Mouse (Mus musculus): ENCODE measurements around the gene Trmt112. TPM values are rescaled to one million over a fixed set of nuclear protein-coding genes. Genes with fewer than 3 reads are reported as not detected.
"Not testable (repeated sequence)": the region's sequence is repeated elsewhere in the genome, so short reads cannot be mapped to it uniquely, and the experiment has no call there.

Gene Trmt112
- polyA plus RNA-seq, 1 experiment from 2014 or later, result 131 TPM

DNA sequence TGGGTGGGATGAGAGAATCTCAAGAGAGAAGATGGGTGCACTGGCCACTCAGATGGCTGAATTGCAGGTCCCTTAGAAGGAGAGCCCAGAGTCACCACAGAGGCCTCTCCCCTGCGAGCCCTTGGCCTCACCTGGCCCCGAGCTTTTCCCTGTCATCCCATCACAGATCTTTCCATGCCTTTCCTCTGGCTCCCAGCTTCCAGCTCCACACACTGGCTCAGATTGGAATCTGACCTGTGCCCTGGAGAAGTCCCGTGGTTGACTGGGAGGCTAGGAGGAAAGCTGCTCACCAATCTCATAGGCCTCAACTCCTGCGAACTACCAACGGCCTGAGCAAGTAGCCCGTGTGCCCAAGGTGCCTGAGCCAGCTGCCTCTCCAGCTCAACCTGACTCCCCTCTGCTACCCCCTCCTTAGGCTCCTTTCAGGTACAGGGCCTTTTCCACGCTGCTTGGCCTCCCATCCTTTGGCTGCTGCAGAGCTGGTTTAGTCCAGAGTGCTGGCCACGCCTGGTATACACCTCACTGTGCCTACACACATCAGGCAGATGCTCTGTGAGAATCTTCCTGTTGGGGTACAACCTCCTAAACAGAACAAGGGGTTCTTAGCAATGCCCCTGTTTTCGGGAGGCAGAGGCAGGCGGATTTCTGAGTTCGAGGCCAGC is 3.9 kb upstream of the Trmt112 start:
- Histone ChIP-seq H3K27me3 (ENCODE audit: control insufficient read depth, insufficient read depth, low read length) (no peaks in the 10 kb centered on the region), H3K9me3 (ENCODE audit: control insufficient read depth, low read length) (no peaks in the 10 kb centered on the region), H3K4me2 (ENCODE audit: low read depth) (no peak overlapping the region), H3K4me3 (ENCODE audit: low read depth, low read length) (no peak overlapping the region), H3K27ac (ENCODE audit: low read depth, low read length) (no peak overlapping the region), H3K9ac (ENCODE audit: low read length) (no peak overlapping the region), H3K36me3 (ENCODE audit: control insufficient read depth, insufficient read depth, low read length) (peaks cover 7% of the 10 kb centered on the region), H3K4me1 (ENCODE audit: control insufficient read depth, insufficient read depth, low read length) (peaks cover 10% of the 10 kb centered on the region; the same call in 1 of the 2 replicates)
- 94% methylated on average over 11 of the region's 11 CpGs for WGBS
- no peak for DNase-seq (ENCODE audit: low spot score)
- no peak for ATAC-seq (ENCODE audit: insufficient read depth, low FRiP score, low TSS enrichment)

DNA sequence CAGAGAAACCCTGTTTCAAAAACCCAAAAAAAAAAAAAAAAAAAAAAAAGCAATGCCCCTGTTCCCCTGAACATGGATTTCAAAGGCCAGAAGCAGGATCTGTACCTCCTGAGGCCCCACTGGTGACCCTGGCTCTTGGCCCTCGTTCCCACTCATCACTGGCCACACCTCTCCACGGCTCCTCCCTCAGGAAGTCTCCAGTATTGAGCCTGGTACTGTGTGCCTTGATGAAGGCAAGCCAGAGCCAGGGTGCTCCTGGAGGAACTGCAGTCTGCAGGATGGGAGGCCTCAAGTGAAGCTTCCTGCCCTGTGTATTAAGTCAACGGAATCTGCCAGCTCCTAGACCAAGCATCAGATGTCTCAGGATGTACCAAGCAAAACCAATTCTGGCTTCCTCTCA is 3.3 kb upstream of the Trmt112 start:
- Histone ChIP-seq H3K9ac (ENCODE audit: low read length) (no peak overlapping the region), H3K27ac (ENCODE audit: low read depth, low read length) (no peak overlapping the region), H3K4me2 (ENCODE audit: low read depth) (no peak overlapping the region), H3K27me3 (ENCODE audit: control insufficient read depth, insufficient read depth, low read length) (no peaks in the 10 kb centered on the region), H3K4me3 (ENCODE audit: low read depth, low read length) (no peak overlapping the region), H3K36me3 (ENCODE audit: control insufficient read depth, insufficient read depth, low read length) (peaks cover 7% of the 10 kb centered on the region), H3K9me3 (ENCODE audit: control insufficient read depth, low read length) (no peaks in the 10 kb centered on the region), H3K4me1 (ENCODE audit: control insufficient read depth, insufficient read depth, low read length) (peaks cover 14% of the 10 kb centered on the region)
- ATAC-seq (ENCODE audit: insufficient read depth, low FRiP score, low TSS enrichment) (no peak), DNase-seq (ENCODE audit: low spot score) (no peak)
- 84% methylated on average over 3 of the region's 3 CpGs for WGBS

DNA sequence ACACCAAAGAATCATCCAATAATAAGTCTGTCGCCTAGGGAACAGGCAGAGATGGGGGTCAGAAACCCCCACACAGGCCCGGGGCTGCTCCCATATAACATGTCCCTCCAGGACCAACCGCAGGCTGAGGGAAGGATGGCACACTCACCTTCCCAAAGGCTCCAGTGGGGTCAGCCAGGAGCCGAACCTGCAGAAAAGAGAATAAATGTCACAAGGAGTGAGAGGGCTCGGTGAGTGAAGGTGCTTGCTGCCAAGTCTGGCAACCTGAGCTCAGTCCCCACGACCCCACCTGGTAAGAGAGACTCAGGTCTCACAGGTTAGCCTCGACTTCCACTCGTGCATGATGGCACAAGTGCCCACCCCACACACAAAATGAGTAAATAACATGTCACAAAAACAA is 2.4 kb upstream of the Trmt112 start:
- peaks cover 14% of the 10 kb centered on the region for H3K4me1 ChIP-seq (ENCODE audit: control insufficient read depth, insufficient read depth, low read length)
- H3K9me3 ChIP-seq (ENCODE audit: control insufficient read depth, low read length), result no peaks in the 10 kb centered on the region
- ATAC-seq (ENCODE audit: insufficient read depth, low FRiP score, low TSS enrichment), result no peak
- no peak for DNase-seq (ENCODE audit: low spot score)
- no peak overlapping the region for H3K4me2 ChIP-seq (ENCODE audit: low read depth)
- H3K9ac ChIP-seq (ENCODE audit: low read length), result no peak overlapping the region
- no peaks in the 10 kb centered on the region for H3K27me3 ChIP-seq (ENCODE audit: control insufficient read depth, insufficient read depth, low read length)
- WGBS, result 91% methylated on average over 8 of the region's 8 CpGs
- H3K4me3 ChIP-seq (ENCODE audit: low read depth, low read length), result no peak overlapping the region
- peaks cover 7% of the 10 kb centered on the region for H3K36me3 ChIP-seq (ENCODE audit: control insufficient read depth, insufficient read depth, low read length)
- no peak overlapping the region for H3K27ac ChIP-seq (ENCODE audit: low read depth, low read length)

DNA sequence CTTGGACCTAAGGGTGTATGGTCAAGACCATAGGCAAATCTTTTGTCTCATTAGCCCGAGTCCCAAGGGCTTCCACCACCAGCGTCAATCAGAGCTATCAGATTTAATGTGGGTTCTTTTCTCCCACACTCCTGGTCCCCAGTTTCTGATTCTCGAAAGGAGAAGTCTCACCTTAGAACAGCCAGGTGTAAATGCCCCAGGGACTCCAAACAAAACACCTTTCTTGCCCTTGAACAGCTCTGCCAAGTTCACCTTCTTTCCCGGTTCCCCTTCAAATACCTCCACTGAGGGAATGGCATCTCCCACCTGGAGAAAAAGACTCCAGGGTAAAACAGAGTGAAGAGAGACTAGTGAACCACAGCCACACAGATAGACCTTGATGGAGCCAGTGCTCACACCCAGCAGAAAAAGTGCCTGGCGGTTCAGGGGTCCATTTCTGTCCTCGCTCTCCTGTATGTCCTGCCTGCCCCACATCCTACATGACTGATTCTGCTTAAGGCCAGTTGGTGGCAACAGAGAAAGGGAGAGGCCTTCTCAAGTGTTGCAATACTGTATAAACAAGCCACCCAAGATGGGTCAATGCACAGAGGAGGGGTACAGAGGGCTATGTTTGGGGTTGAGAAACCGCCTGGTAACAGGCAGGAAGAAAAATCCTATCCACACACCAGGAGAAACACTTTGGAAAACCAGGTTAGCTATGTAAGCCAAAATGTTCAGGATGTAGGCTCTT is 1.5 kb upstream of the Trmt112 start:
- Histone ChIP-seq H3K4me2 (ENCODE audit: low read depth) (peak overlapping the region; percentile 86; the same call in 1 of the 2 replicates), H3K4me3 (ENCODE audit: low read depth, low read length) (no peak overlapping the region), H3K27me3 (ENCODE audit: control insufficient read depth, insufficient read depth, low read length) (no peaks in the 10 kb centered on the region), H3K9ac (ENCODE audit: low read length) (no peak overlapping the region), H3K4me1 (ENCODE audit: control insufficient read depth, insufficient read depth, low read length) (peaks cover 14% of the 10 kb centered on the region), H3K9me3 (ENCODE audit: control insufficient read depth, low read length) (no peaks in the 10 kb centered on the region), H3K36me3 (ENCODE audit: control insufficient read depth, insufficient read depth, low read length) (peaks cover 11% of the 10 kb centered on the region), H3K27ac (ENCODE audit: low read depth, low read length) (no peak overlapping the region)
- 86% methylated on average over 7 of the region's 7 CpGs for WGBS
- no peak for DNase-seq (ENCODE audit: low spot score)
- ATAC-seq (ENCODE audit: insufficient read depth, low FRiP score, low TSS enrichment), result no peak

DNA sequence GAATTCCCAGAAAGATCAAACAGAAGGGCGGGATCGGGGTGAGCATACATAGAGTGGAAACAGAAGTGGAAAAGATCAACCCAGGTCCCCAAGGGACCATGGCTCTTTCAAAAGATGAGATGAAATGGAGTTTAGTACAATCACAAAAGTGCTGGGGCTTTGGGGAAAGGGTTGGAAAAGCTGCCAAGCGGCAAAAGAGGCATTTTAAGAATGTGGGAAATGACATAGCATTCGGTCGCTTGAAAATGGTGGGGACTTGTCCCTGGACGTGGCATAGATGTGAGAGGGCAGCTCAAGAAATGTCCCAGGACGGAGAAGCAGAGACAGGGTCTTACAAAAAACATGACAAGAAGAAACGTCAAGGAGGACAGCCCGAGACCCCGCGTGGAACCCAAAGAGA is 477 bp upstream of the Trmt112 start:
- H3K4me3 ChIP-seq (ENCODE audit: low read depth, low read length), result peak overlapping the region; percentile 65
- WGBS, result 8% methylated on average over 11 of the region's 11 CpGs
- H3K4me2 ChIP-seq (ENCODE audit: low read depth), result peak overlapping the region; percentile 86
- H3K27ac ChIP-seq (ENCODE audit: low read depth, low read length), result peak overlapping the region; percentile 94
- DNase-seq (ENCODE audit: low spot score) (no peak), ATAC-seq (ENCODE audit: insufficient read depth, low FRiP score, low TSS enrichment) (no peak)
- H3K27me3 ChIP-seq (ENCODE audit: control insufficient read depth, insufficient read depth, low read length), result no peaks in the 10 kb centered on the region
- H3K36me3 ChIP-seq (ENCODE audit: control insufficient read depth, insufficient read depth, low read length), result peaks cover 16% of the 10 kb centered on the region
- H3K9ac ChIP-seq (ENCODE audit: low read length), result peak overlapping the region; percentile 75
- no peaks in the 10 kb centered on the region for H3K9me3 ChIP-seq (ENCODE audit: control insufficient read depth, low read length)
- peaks cover 14% of the 10 kb centered on the region for H3K4me1 ChIP-seq (ENCODE audit: control insufficient read depth, insufficient read depth, low read length)

DNA sequence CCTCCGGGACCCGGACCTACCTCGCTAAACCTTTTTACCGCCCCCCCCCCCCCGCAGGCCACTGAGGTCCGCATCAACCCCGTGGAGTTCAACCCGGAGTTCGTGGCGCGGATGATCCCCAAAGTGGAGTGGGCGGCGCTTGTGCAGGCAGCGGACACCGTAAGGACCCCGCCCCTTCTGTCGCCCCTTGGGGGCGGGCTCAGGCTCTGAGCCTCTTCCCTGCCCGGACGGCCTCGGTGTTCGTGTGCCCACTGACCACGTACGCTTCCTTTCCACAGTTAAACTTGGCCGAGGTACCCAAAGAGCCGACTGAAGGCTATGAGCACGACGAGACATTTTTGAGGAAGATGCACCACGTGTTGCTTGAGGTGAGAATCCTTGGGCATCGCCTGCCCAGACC is 808 bp downstream of the Trmt112 start:
- WGBS, result under 1% methylated on average over 23 of the region's 30 CpGs

DNA sequence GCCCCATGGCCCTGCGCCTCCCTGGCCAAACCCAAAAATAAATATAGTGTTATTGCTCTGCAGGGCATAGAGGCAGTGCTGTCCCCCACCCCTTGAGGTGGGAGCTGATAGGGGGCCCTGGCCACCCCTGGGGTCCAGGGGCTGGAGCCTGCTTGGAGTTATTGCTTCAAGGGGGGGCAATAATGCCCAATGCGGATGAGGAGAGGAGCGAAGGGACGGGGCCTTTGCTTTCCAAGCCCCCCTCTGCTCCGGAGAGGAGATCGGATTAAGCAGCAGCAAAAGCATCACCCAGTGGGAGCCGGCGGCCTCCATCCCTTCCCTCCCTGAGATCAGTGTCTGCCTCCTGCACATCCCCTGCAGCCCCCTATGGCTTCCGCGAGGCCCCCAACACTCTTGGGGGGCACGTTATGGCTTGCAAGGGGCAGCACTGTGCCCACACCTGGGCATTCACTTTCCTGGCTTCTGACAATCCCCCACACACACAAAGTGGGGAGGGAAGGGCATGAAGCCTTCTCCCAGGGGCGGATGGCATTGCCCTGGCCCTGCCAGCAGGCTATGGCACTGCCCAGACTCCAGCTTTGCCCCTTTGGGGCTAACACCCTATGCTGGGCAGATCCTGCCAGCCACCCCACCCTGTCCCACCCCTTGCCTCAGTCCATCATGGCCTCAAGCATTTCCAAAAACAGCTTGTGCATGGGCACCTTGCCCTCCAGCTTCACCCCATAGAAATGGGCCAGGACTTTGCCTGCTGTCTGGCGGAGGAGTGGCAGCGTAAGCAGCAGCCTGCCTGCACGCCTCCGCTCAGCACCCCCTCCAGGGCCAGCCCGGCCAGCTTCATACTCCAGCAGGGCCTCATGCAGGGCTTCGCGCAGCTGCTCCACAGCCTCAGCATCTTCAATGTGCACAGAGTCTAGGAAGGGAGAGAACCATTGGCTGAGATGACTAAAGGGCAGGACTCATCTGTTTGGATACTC is 1.9 kb downstream of the Trmt112 start:
- DNase-seq (ENCODE audit: low spot score) (no peak), ATAC-seq (ENCODE audit: insufficient read depth, low FRiP score, low TSS enrichment) (no peak)
- no peak overlapping the region for H3K27ac ChIP-seq (ENCODE audit: low read depth, low read length)
- peaks cover 14% of the 10 kb centered on the region for H3K4me1 ChIP-seq (ENCODE audit: control insufficient read depth, insufficient read depth, low read length)
- WGBS, result 84% methylated on average over 17 of the region's 19 CpGs
- H3K27me3 ChIP-seq (ENCODE audit: control insufficient read depth, insufficient read depth, low read length), result no peaks in the 10 kb centered on the region
- peak overlapping the region; percentile 25 for H3K4me2 ChIP-seq (ENCODE audit: low read depth)
- peaks cover 14% of the 10 kb centered on the region for H3K36me3 ChIP-seq (ENCODE audit: control insufficient read depth, insufficient read depth, low read length)
- no peaks in the 10 kb centered on the region for H3K9me3 ChIP-seq (ENCODE audit: control insufficient read depth, low read length)
- peak overlapping the region; percentile 28; the same call in 1 of the 2 replicates for H3K9ac ChIP-seq (ENCODE audit: low read length)
- peak overlapping the region; percentile 22; the same call in 1 of the 2 replicates for H3K4me3 ChIP-seq (ENCODE audit: low read depth, low read length)

More for the DNA sequence above, 808 bp downstream of the Trmt112 start:
- H3K36me3 ChIP-seq (ENCODE audit: control insufficient read depth, insufficient read depth, low read length), result peaks cover 16% of the 10 kb centered on the region
- peak overlapping the region; percentile 86 for H3K4me2 ChIP-seq (ENCODE audit: low read depth)
- H3K27ac ChIP-seq (ENCODE audit: low read depth, low read length), result peak overlapping the region; percentile 94
- H3K9me3 ChIP-seq (ENCODE audit: control insufficient read depth, low read length); H3K27me3 ChIP-seq (ENCODE audit: control insufficient read depth, insufficient read depth, low read length): not testable (repeated sequence)
- ATAC-seq (ENCODE audit: insufficient read depth, low FRiP score, low TSS enrichment), result peak; percentile 37
- peaks cover 14% of the 10 kb centered on the region for H3K4me1 ChIP-seq (ENCODE audit: control insufficient read depth, insufficient read depth, low read length)
- H3K4me3 ChIP-seq (ENCODE audit: low read depth, low read length), result peak overlapping the region; percentile 65
- DNase-seq (ENCODE audit: low spot score), result peak; percentile 71
- H3K9ac ChIP-seq (ENCODE audit: low read length), result peak overlapping the region; percentile 75

DNA sequence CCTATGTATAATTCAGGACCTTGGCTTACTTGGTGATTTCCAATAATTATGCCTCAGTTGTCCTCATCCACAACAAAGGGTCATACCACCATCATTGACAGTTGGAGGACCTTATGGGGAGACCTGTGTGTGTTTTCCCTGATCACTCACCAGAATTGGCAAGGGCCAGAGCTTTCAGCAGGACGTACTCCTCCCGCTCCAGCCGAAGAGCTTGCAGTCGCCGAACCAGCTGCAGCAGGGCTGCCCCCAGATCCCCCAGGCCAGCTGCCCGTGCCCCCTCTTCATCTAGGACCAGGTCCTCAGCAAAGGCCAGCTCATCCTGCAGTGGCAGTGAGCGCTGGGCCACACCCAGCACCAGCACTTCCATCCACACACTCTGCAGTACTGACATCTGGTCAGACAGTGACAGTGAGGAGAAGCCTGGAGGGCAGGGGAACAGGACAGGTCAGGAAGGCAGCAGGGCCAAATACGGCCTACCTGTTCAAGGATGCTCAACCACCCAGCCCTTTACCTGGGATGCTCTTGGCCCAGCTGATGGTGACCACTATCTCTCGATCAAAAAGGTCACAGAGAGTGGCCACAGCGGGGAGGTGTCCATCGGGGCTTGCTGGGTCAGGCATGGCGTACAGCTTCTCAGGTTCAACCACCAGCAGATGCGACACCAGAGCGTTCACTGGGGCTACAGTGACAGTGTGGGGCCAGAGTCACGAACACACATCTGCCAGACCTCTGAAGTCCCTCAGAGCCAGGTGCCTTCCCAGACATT is 2.9 kb downstream of the Trmt112 start:
- 94% methylated on average over 15 of the region's 15 CpGs for WGBS
- H3K27ac ChIP-seq (ENCODE audit: low read depth, low read length), result no peak overlapping the region
- H3K4me3 ChIP-seq (ENCODE audit: low read depth, low read length), result no peak overlapping the region
- H3K27me3 ChIP-seq (ENCODE audit: control insufficient read depth, insufficient read depth, low read length), result no peaks in the 10 kb centered on the region
- peaks cover 9% of the 10 kb centered on the region; the same call in 1 of the 2 replicates for H3K36me3 ChIP-seq (ENCODE audit: control insufficient read depth, insufficient read depth, low read length)
- H3K4me1 ChIP-seq (ENCODE audit: control insufficient read depth, insufficient read depth, low read length), result peaks cover 14% of the 10 kb centered on the region
- no peaks in the 10 kb centered on the region for H3K9me3 ChIP-seq (ENCODE audit: control insufficient read depth, low read length)
- DNase-seq (ENCODE audit: low spot score), result no peak
- no peak overlapping the region for H3K9ac ChIP-seq (ENCODE audit: low read length)
- no peak overlapping the region for H3K4me2 ChIP-seq (ENCODE audit: low read depth)
- no peak for ATAC-seq (ENCODE audit: insufficient read depth, low FRiP score, low TSS enrichment)
